Mouse (Mus musculus): ENCODE data around the gene Zfp941.

GRCm38 (mm10) chr7:140797619-140798018, 24.4 kb downstream of the Zfp941 start:
- TF ChIP-seq POLR2A (IDR thresholded peaks at IDR 0.05; ENCODE audit: borderline replicate concordance, extremely low read depth, insufficient read depth, insufficient read length, poor library complexity, severe bottlenecking) (no peak), CTCF (IDR thresholded peaks at IDR 0.05; ENCODE audit: borderline replicate concordance, extremely low read depth, insufficient read depth, insufficient read length) (no peak)

All from brain, embryonic 14.5 days (tissue).